Mouse (Mus musculus) heart, embryonic 11.5 days (tissue): ENCODE results near the gene Rgs12. TPM values are rescaled to one million over a fixed set of nuclear protein-coding genes. Genes with fewer than 3 reads are reported as not detected.
A peak's percentile ranks its signal among the peaks of the same experiment; 100 is the strongest.

Experiments
- ATAC-seq: fragments of 200-750 bp; cut with Nextera tagmentation; replicated peaks from 2 replicates; pipeline ENCODE4 v1.8.0; 2017; ENCODE audit warnings: moderate library complexity; ENCODE audit not compliant: insufficient number of reproducible peaks, low FRiP score, low TSS enrichment
- H3K27ac ChIP-seq: fragments of 300-500 bp; sonication (generic); 2 replicates; pipeline ENCODE4 v1.5.1; 2014; ENCODE audit warnings: mild to moderate bottlenecking, low read depth, low read length
- H3K27me3 ChIP-seq: fragments of 300-500 bp; sonication (generic); 2 replicates; pipeline ENCODE4 v1.6.1; 2014; ENCODE audit warnings: mild to moderate bottlenecking, low read length, mixed read lengths; ENCODE audit not compliant: control insufficient read depth, insufficient read depth
- H3K36me3 ChIP-seq: fragments of 300-500 bp; sonication (generic); 2 replicates; pipeline ENCODE4 v1.6.1; 2014; ENCODE audit warnings: mild to moderate bottlenecking, low read length, moderate library complexity, mixed read lengths; ENCODE audit not compliant: control insufficient read depth, insufficient read depth
- H3K4me1 ChIP-seq: fragments of 300-500 bp; sonication (generic); 2 replicates; pipeline ENCODE4 v1.6.1; 2014; ENCODE audit warnings: low read length; ENCODE audit not compliant: control insufficient read depth, insufficient read depth
- H3K4me2 ChIP-seq: fragments of 300-500 bp; sonication (generic); 2 replicates; pipeline ENCODE4 v1.6.1; 2014; ENCODE audit warnings: mild to moderate bottlenecking, moderate library complexity
- H3K4me3 ChIP-seq: fragments of 300-500 bp; sonication (generic); 2 replicates; pipeline ENCODE4 v1.5.1; 2014; ENCODE audit warnings: low read depth, low read length
- H3K9ac ChIP-seq: fragments of 300-500 bp; sonication (generic); 2 replicates; pipeline ENCODE4 v1.6.1; 2014; ENCODE audit warnings: mild to moderate bottlenecking, low read depth, low read length, moderate library complexity
- H3K9me3 ChIP-seq: fragments of 300-500 bp; sonication (generic); replicated peaks from 2 replicates; pipeline ENCODE4 v1.6.1; 2016; ENCODE audit warnings: low read length; ENCODE audit not compliant: control insufficient read depth
- WGBS: fragments of 180-500 bp; shearing (Covaris S2); extraction: QIAGEN DNeasy Blood & Tissue Kit; methylation state at CpG from one replicate; pipeline ENCODE4 v1.1.7; 2014; ENCODE audit not compliant: insufficient replicate concordance; 5-methylcytosine and 5-hydroxymethylcytosine counted together
- polyA plus RNA-seq: library from polyadenylated mRNA; unstranded; fragments of >200 nt; fragmentation: Nextera tagmentation; extraction: Ambion mirVana; gene quantifications from 2 replicates; pipeline ENCODE4 v1.2.1, GENCODE M21; 2014

The Rgs12 gene
- polyA plus RNA-seq, 1 experiment from 2014 or later = 25.6 TPM

GRCm38 (mm10) chr5:34908726-34909633 is 40.3 kb upstream of the Rgs12 start:
- Histone ChIP-seq H3K36me3 (peaks cover 14% of the 10 kb centered on the region), H3K27ac (no peak overlapping the region), H3K9ac (no peak overlapping the region)

GRCm38 (mm10) chr5:34909634-34910503 is 39.4 kb upstream of the Rgs12 start:
- Histone ChIP-seq H3K27ac (no peak overlapping the region), H3K4me3 (no peak overlapping the region), H3K4me2 (no peak overlapping the region), H3K9me3 (no peaks in the 10 kb centered on the region), H3K27me3 (no peaks in the 10 kb centered on the region), H3K9ac (no peak overlapping the region), H3K36me3 (peaks cover 12% of the 10 kb centered on the region), H3K4me1 (peaks cover 6% of the 10 kb centered on the region; the same call in 1 of the 2 replicates)
- ATAC-seq = no peak
- 97% methylated on average over 1 of the region's 1 CpGs for WGBS

More at GRCm38 (mm10) chr5:34908726-34909633, 40.3 kb upstream of the Rgs12 start:
- Histone ChIP-seq H3K27me3 (no peaks in the 10 kb centered on the region), H3K9me3 (no peaks in the 10 kb centered on the region), H3K4me1 (peaks cover 6% of the 10 kb centered on the region; the same call in 1 of the 2 replicates), H3K4me3 (no peak overlapping the region), H3K4me2 (no peak overlapping the region)
- ATAC-seq = no peak
- WGBS = 69% methylated on average over 9 of the region's 9 CpGs

- ATAC-seq = no peak
- H3K4me1 ChIP-seq = peaks cover 6% of the 10 kb centered on the region; the same call in 1 of the 2 replicates
- 87% methylated on average over 4 of the region's 4 CpGs for WGBS
- no peak overlapping the region for H3K4me3 ChIP-seq
- H3K27me3 ChIP-seq = no peaks in the 10 kb centered on the region
- peaks cover 11% of the 10 kb centered on the region for H3K36me3 ChIP-seq
- H3K9ac ChIP-seq = no peak overlapping the region
- H3K9me3 ChIP-seq = no peaks in the 10 kb centered on the region
- no peak overlapping the region for H3K27ac ChIP-seq
- no peak overlapping the region for H3K4me2 ChIP-seq
Observed at GRCm38 (mm10) chr5:34910504-34910815, 38.8 kb upstream of the Rgs12 start.

GRCm38 (mm10) chr5:34915801-34916200 is 33.4 kb upstream of the Rgs12 start:
- Histone ChIP-seq H3K4me1 (peaks cover 13% of the 10 kb centered on the region), H3K9me3 (no peaks in the 10 kb centered on the region), H3K4me3 (no peak overlapping the region), H3K4me2 (no peak overlapping the region), H3K9ac (no peak overlapping the region; the same call in 1 of the 2 replicates), H3K27ac (no peak overlapping the region), H3K36me3 (no peaks in the 10 kb centered on the region), H3K27me3 (no peaks in the 10 kb centered on the region)
- no peak for ATAC-seq
- 13% methylated on average over 1 of the region's 1 CpGs for WGBS

GRCm38 (mm10) chr5:34917234-34917655 is 32.0 kb upstream of the Rgs12 start:
- H3K27ac ChIP-seq = no peak overlapping the region
- H3K4me1 ChIP-seq = peaks cover 13% of the 10 kb centered on the region
- no peak overlapping the region for H3K9ac ChIP-seq
- H3K9me3 ChIP-seq = no peaks in the 10 kb centered on the region
- H3K4me3 ChIP-seq = no peak overlapping the region
- H3K27me3 ChIP-seq = no peaks in the 10 kb centered on the region
- H3K4me2 ChIP-seq = no peak overlapping the region
- H3K36me3 ChIP-seq = no peaks in the 10 kb centered on the region
- 75% methylated on average over 10 of the region's 10 CpGs for WGBS
- ATAC-seq = no peak

GRCm38 (mm10) chr5:34918785-34919184 is 30.5 kb upstream of the Rgs12 start:
- Histone ChIP-seq H3K36me3 (peaks cover 7% of the 10 kb centered on the region; the same call in 1 of the 2 replicates), H3K9me3 (no peaks in the 10 kb centered on the region), H3K4me3 (no peak overlapping the region), H3K4me2 (no peak overlapping the region), H3K27ac (no peak overlapping the region), H3K9ac (no peak overlapping the region), H3K4me1 (peaks cover 13% of the 10 kb centered on the region), H3K27me3 (no peaks in the 10 kb centered on the region)
- WGBS = 72% methylated on average over 3 of the region's 3 CpGs
- ATAC-seq = no peak

GRCm38 (mm10) chr5:34922531-34922930 is 26.7 kb upstream of the Rgs12 start:
- no peak overlapping the region for H3K9ac ChIP-seq
- no peak overlapping the region for H3K27ac ChIP-seq
- H3K4me1 ChIP-seq = 0 out of 2 replicates have a peak, but pooled peaks cover 3% of the 10 kb centered on the region
- H3K36me3 ChIP-seq = peaks cover 7% of the 10 kb centered on the region; the same call in 1 of the 2 replicates
- H3K4me3 ChIP-seq = no peak overlapping the region
- H3K4me2 ChIP-seq = no peak overlapping the region
- H3K9me3 ChIP-seq = no peaks in the 10 kb centered on the region
- 76% methylated on average over 6 of the region's 6 CpGs for WGBS
- no peaks in the 10 kb centered on the region for H3K27me3 ChIP-seq
- ATAC-seq = no peak

GRCm38 (mm10) chr5:34923920-34924319 is 25.3 kb upstream of the Rgs12 start:
- no peaks in the 10 kb centered on the region for H3K4me1 ChIP-seq
- no peaks in the 10 kb centered on the region for H3K27me3 ChIP-seq
- H3K4me2 ChIP-seq = no peak overlapping the region
- H3K36me3 ChIP-seq = peaks cover 7% of the 10 kb centered on the region; the same call in 1 of the 2 replicates
- no peak overlapping the region for H3K9ac ChIP-seq
- H3K27ac ChIP-seq = no peak overlapping the region
- H3K9me3 ChIP-seq = no peaks in the 10 kb centered on the region
- H3K4me3 ChIP-seq = no peak overlapping the region
- 0 out of 2 replicates have a peak, but pooled peaks have one; percentile 25 for ATAC-seq
- WGBS = 68% methylated on average over 4 of the region's 4 CpGs
